Mouse (Mus musculus) lung, postnatal 0 days (tissue): ENCODE results near the gene Dse.

ENCODE experiments used
- CTCF ChIP-seq: IDR thresholded peaks from 2 replicates; pipeline ENCODE4 v1.5.1; 2016; ENCODE audit warnings: antibody characterized with exemption, mild to moderate bottlenecking
- EP300 ChIP-seq: IDR thresholded peaks from 2 replicates; pipeline ENCODE4 v1.6.1; 2016; ENCODE audit warnings: antibody characterized with exemption, mild to moderate bottlenecking, control low read depth

DNA sequence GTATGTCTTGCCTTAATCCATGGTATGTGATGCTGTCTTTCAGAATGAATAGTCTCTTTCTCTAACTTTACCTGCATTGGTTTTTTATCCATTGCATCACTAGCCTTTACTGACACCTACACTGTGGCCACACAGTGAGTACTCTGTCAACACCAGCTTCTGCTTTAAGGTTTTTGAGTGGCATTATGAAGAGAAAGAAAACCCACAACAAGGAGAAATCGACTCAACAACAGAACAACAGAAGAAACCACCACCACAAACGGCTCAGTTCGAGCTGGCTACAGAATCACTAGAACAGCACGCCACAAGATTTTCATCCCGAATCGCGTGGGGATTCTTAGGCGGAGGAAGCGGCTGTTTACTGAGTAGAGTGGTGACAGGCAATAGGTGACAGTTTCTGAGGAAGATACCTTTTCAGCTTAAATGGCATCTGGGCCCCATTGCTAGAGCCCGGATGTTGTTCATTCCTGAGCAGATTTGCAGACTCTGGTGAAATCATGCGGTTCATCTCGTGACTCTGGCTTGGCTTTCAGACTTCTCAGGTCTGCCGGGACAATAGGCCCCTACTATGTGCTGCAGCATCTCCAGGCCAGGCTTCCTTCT, 96.6 kb downstream of the Dse start:
- TF ChIP-seq CTCF (no peak), EP300 (no peak)
